Mouse (Mus musculus): ENCODE measurements at regions not wholly inside any gene's neighbourhood (a gene's known extent, or its start where the extent isn't known, plus 50 kb on each side); places are given as distances from the start of the nearest gene placed in this dataset.

- no peaks in the 10 kb centered on the region for H3K36me3 ChIP-seq (ENCODE audit: control insufficient read depth, insufficient read depth, low read length)
- H3K4me2 ChIP-seq, result no peak overlapping the region
- H3K4me1 ChIP-seq (ENCODE audit: control insufficient read depth, insufficient read depth, low read length), result no peaks in the 10 kb centered on the region
- no peaks in the 10 kb centered on the region for H3K27me3 ChIP-seq (ENCODE audit: control insufficient read depth, insufficient read depth, low read length)
- no peak overlapping the region for H3K27ac ChIP-seq (ENCODE audit: low read depth, low read length)
- DNase-seq (ENCODE audit: low spot score, missing footprints) (no peak), ATAC-seq (ENCODE audit: low FRiP score) (no peak)
- no peaks in the 10 kb centered on the region for H3K9me3 ChIP-seq (ENCODE audit: control insufficient read depth, low read length)
- 91% methylated on average over 4 of the region's 4 CpGs for WGBS
- no peak overlapping the region for H3K9ac ChIP-seq (ENCODE audit: low read length)
- no peak overlapping the region for H3K4me3 ChIP-seq (ENCODE audit: low read depth, low read length)
These were observed 343.3 kb downstream of the Insc start for GRCm38 (mm10) chr7:115086542-115087448.

GRCm38 (mm10) chr7:115092481-115093050 is 349.1 kb downstream of the Insc start:
- Histone ChIP-seq H3K4me2 (no peak overlapping the region), H3K27me3 (ENCODE audit: control insufficient read depth, insufficient read depth, low read length) (no peaks in the 10 kb centered on the region), H3K36me3 (ENCODE audit: control insufficient read depth, insufficient read depth, low read length) (no peaks in the 10 kb centered on the region), H3K9me3 (ENCODE audit: control insufficient read depth, low read length) (no peaks in the 10 kb centered on the region), H3K9ac (ENCODE audit: low read length) (no peak overlapping the region), H3K4me3 (ENCODE audit: low read depth, low read length) (no peak overlapping the region), H3K27ac (ENCODE audit: low read depth, low read length) (no peak overlapping the region), H3K4me1 (ENCODE audit: control insufficient read depth, insufficient read depth, low read length) (no peaks in the 10 kb centered on the region)
- 88% methylated on average over 3 of the region's 3 CpGs for WGBS
- DNase-seq (ENCODE audit: low spot score, missing footprints), result no peak
- ATAC-seq (ENCODE audit: low FRiP score), result no peak

- Histone ChIP-seq H3K27me3 (ENCODE audit: control insufficient read depth, insufficient read depth, low read length) (no peaks in the 10 kb centered on the region), H3K4me1 (ENCODE audit: control insufficient read depth, insufficient read depth, low read length) (no peaks in the 10 kb centered on the region), H3K9me3 (ENCODE audit: control insufficient read depth, low read length) (no peaks in the 10 kb centered on the region), H3K27ac (ENCODE audit: low read depth, low read length) (no peak overlapping the region), H3K9ac (ENCODE audit: low read length) (no peak overlapping the region), H3K36me3 (ENCODE audit: control insufficient read depth, insufficient read depth, low read length) (no peaks in the 10 kb centered on the region), H3K4me2 (no peak overlapping the region), H3K4me3 (ENCODE audit: low read depth, low read length) (no peak overlapping the region)
- DNase-seq (ENCODE audit: low spot score, missing footprints), result no peak
- WGBS, result 80% methylated on average over 2 of the region's 2 CpGs
- ATAC-seq (ENCODE audit: low FRiP score), result no peak
These were observed 362.5 kb downstream of the Insc start for GRCm38 (mm10) chr7:115106041-115106440.

GRCm38 (mm10) chr7:115112282-115112681 is 368.8 kb downstream of the Insc start:
- ATAC-seq (ENCODE audit: low FRiP score) (no peak), DNase-seq (ENCODE audit: low spot score, missing footprints) (no peak)
- Histone ChIP-seq H3K4me2 (no peak overlapping the region), H3K36me3 (ENCODE audit: control insufficient read depth, insufficient read depth, low read length) (no peaks in the 10 kb centered on the region), H3K4me1 (ENCODE audit: control insufficient read depth, insufficient read depth, low read length) (no peaks in the 10 kb centered on the region), H3K27ac (ENCODE audit: low read depth, low read length) (no peak overlapping the region), H3K4me3 (ENCODE audit: low read depth, low read length) (no peak overlapping the region), H3K9ac (ENCODE audit: low read length) (no peak overlapping the region), H3K9me3 (ENCODE audit: control insufficient read depth, low read length) (no peaks in the 10 kb centered on the region), H3K27me3 (ENCODE audit: control insufficient read depth, insufficient read depth, low read length) (no peaks in the 10 kb centered on the region)
- 48% methylated on average over 3 of the region's 3 CpGs for WGBS

GRCm38 (mm10) chr7:115123283-115123682 is 379.8 kb downstream of the Insc start:
- DNase-seq (ENCODE audit: low spot score, missing footprints), result peak; percentile 86
- Histone ChIP-seq H3K9ac (ENCODE audit: low read length) (no peak overlapping the region), H3K9me3 (ENCODE audit: control insufficient read depth, low read length) (no peaks in the 10 kb centered on the region), H3K4me2 (no peak overlapping the region), H3K27ac (ENCODE audit: low read depth, low read length) (no peak overlapping the region), H3K4me1 (ENCODE audit: control insufficient read depth, insufficient read depth, low read length) (no peaks in the 10 kb centered on the region), H3K27me3 (ENCODE audit: control insufficient read depth, insufficient read depth, low read length) (no peaks in the 10 kb centered on the region), H3K4me3 (ENCODE audit: low read depth, low read length) (no peak overlapping the region), H3K36me3 (ENCODE audit: control insufficient read depth, insufficient read depth, low read length) (no peaks in the 10 kb centered on the region)
- ATAC-seq (ENCODE audit: low FRiP score), result no peak
- WGBS, result 60% methylated on average over 2 of the region's 2 CpGs

GRCm38 (mm10) chr7:115129001-115129400 is 385.5 kb downstream of the Insc start:
- DNase-seq (ENCODE audit: low spot score, missing footprints) (peak; percentile 79), ATAC-seq (ENCODE audit: low FRiP score) (no peak)
- whole genome bisulfite sequencing, result 14% methylated on average over 3 of the region's 3 CpGs
- no peaks in the 10 kb centered on the region for H3K9me3 ChIP-seq (ENCODE audit: control insufficient read depth, low read length)
- no peak overlapping the region for H3K4me3 ChIP-seq (ENCODE audit: low read depth, low read length)
- no peak overlapping the region for H3K27ac ChIP-seq (ENCODE audit: low read depth, low read length)
- no peaks in the 10 kb centered on the region for H3K36me3 ChIP-seq (ENCODE audit: control insufficient read depth, insufficient read depth, low read length)
- peaks cover 16% of the 10 kb centered on the region for H3K4me1 ChIP-seq (ENCODE audit: control insufficient read depth, insufficient read depth, low read length)
- H3K27me3 ChIP-seq (ENCODE audit: control insufficient read depth, insufficient read depth, low read length), result no peaks in the 10 kb centered on the region
- no peak overlapping the region for H3K9ac ChIP-seq (ENCODE audit: low read length)
- no peak overlapping the region for H3K4me2 ChIP-seq

- Histone ChIP-seq H3K4me3 (ENCODE audit: low read depth, low read length) (no peak overlapping the region), H3K27ac (ENCODE audit: low read depth, low read length) (no peak overlapping the region; the same call in 1 of the 2 replicates), H3K4me2 (no peak overlapping the region), H3K27me3 (ENCODE audit: control insufficient read depth, insufficient read depth, low read length) (no peaks in the 10 kb centered on the region), H3K4me1 (ENCODE audit: control insufficient read depth, insufficient read depth, low read length) (peaks cover 16% of the 10 kb centered on the region), H3K36me3 (ENCODE audit: control insufficient read depth, insufficient read depth, low read length) (no peaks in the 10 kb centered on the region), H3K9me3 (ENCODE audit: control insufficient read depth, low read length) (no peaks in the 10 kb centered on the region), H3K9ac (ENCODE audit: low read length) (no peak overlapping the region)
- DNase-seq (ENCODE audit: low spot score, missing footprints) (peak; percentile 4), ATAC-seq (ENCODE audit: low FRiP score) (peak; percentile 46)
- WGBS, result 72% methylated on average over 10 of the region's 10 CpGs
These were observed 387.9 kb downstream of the Insc start for GRCm38 (mm10) chr7:115131259-115131969.

- H3K4me1 ChIP-seq (ENCODE audit: control insufficient read depth, insufficient read depth, low read length), result peaks cover 16% of the 10 kb centered on the region
- H3K36me3 ChIP-seq (ENCODE audit: control insufficient read depth, insufficient read depth, low read length), result no peaks in the 10 kb centered on the region
- ATAC-seq (ENCODE audit: low FRiP score), result peak; percentile 75
- H3K9me3 ChIP-seq (ENCODE audit: control insufficient read depth, low read length), result no peaks in the 10 kb centered on the region
- WGBS, result 49% methylated on average over 11 of the region's 11 CpGs
- no peak overlapping the region; the same call in 1 of the 2 replicates for H3K27ac ChIP-seq (ENCODE audit: low read depth, low read length)
- H3K27me3 ChIP-seq (ENCODE audit: control insufficient read depth, insufficient read depth, low read length), result no peaks in the 10 kb centered on the region
- H3K4me2 ChIP-seq, result no peak overlapping the region
- DNase-seq (ENCODE audit: low spot score, missing footprints), result peak; percentile 91
- no peak overlapping the region for H3K4me3 ChIP-seq (ENCODE audit: low read depth, low read length)
- H3K9ac ChIP-seq (ENCODE audit: low read length), result no peak overlapping the region
These were observed 388.6 kb downstream of the Insc start for GRCm38 (mm10) chr7:115131970-115132551.
